Mouse (Mus musculus) liver, adult (tissue): ENCODE measurements around the gene Hbb-bt.

Experiments
- GATA4 ChIP-seq: IDR thresholded peaks from 2 replicates; pipeline ENCODE4 v1.6.1; 2014; ENCODE audit warnings: mild to moderate bottlenecking, low read length; ENCODE audit not compliant: insufficient replicate concordance

The Hbb-bt gene

GRCm38 (mm10) chr7:103813766-103814165 is at the start of gene Hbb-bt:
Gene Hbb-bt, minus strand, starts transcription at chr7:103813996.
- no peak for TF ChIP-seq GATA4

GRCm38 (mm10) chr7:103861531-103861930 is 47.7 kb upstream of the Hbb-bt start:
- no peak for TF ChIP-seq GATA4

GRCm38 (mm10) chr7:103860855-103861254 is 47.1 kb upstream of the Hbb-bt start:
- no peak for TF ChIP-seq GATA4

- no peak for TF ChIP-seq GATA4
Measured at GRCm38 (mm10) chr7:103859076-103859475, 45.3 kb upstream of the Hbb-bt start.

- TF ChIP-seq GATA4: no peak
Measured at GRCm38 (mm10) chr7:103854669-103855068, 40.9 kb upstream of the Hbb-bt start.

- TF ChIP-seq GATA4: no peak
Measured at GRCm38 (mm10) chr7:103853090-103853489, 39.3 kb upstream of the Hbb-bt start, which contains the start of gene Hbb-y. Gene Hbb-y, minus strand, starts transcription at chr7:103853216.

GRCm38 (mm10) chr7:103844525-103845325 is 30.9 kb upstream of the Hbb-bt start:
- no peak for TF ChIP-seq GATA4

- no peak for TF ChIP-seq GATA4
Measured at GRCm38 (mm10) chr7:103843034-103843433, 29.2 kb upstream of the Hbb-bt start, which contains the start of gene Hbb-bh1. Gene Hbb-bh1, minus strand, starts transcription at chr7:103843164.

- no peak for TF ChIP-seq GATA4
Measured at GRCm38 (mm10) chr7:103840268-103840667, 26.5 kb upstream of the Hbb-bt start, which contains the start of gene Hbb-bh2. Gene Hbb-bh2, minus strand, starts transcription at chr7:103840520.

GRCm38 (mm10) chr7:103827808-103828207 is 14.0 kb upstream of the Hbb-bt start, which contains the start of gene Hbb-bs:
Gene Hbb-bs, minus strand, starts transcription at chr7:103828096.
- TF ChIP-seq GATA4: no peak

GRCm38 (mm10) chr7:103826255-103826887 is 12.6 kb upstream of the Hbb-bt start:
- TF ChIP-seq GATA4: no peak

GRCm38 (mm10) chr7:103825536-103826254 is 11.9 kb upstream of the Hbb-bt start:
- TF ChIP-seq GATA4: no peak

- no peak for TF ChIP-seq GATA4
Measured at GRCm38 (mm10) chr7:103824597-103824996, 10.8 kb upstream of the Hbb-bt start.

- TF ChIP-seq GATA4: no peak
Measured at GRCm38 (mm10) chr7:103812174-103812573, 1.6 kb downstream of the Hbb-bt start.

GRCm38 (mm10) chr7:103811223-103811845 is 2.5 kb downstream of the Hbb-bt start:
- no peak for TF ChIP-seq GATA4
